Mouse (Mus musculus) urinary bladder, adult 2 months (tissue): ENCODE data around the gene H2-Oa. TPM values are rescaled to one million over a fixed set of nuclear protein-coding genes. Genes with fewer than 3 reads are reported as not detected.
"Not testable (repeated sequence)": the region's sequence is repeated elsewhere in the genome, so short reads cannot be mapped to it uniquely, and the experiment has no call there.

Source experiments
- DNase-seq: peaks from one replicate; pipeline ENCODE4 v3.0.0; 2022; ENCODE audit warnings: low spot score
- polyA plus RNA-seq: library from polyadenylated mRNA; depleted of rRNA; stranded (reverse); fragments of >200 nt; gene quantifications from 2 replicates; pipeline ENCODE4 v1.2.3, GENCODE M21; 2012; rRNA removed

Gene H2-Oa
- polyA plus RNA-seq, 1 experiment = 2.1 TPM

DNA sequence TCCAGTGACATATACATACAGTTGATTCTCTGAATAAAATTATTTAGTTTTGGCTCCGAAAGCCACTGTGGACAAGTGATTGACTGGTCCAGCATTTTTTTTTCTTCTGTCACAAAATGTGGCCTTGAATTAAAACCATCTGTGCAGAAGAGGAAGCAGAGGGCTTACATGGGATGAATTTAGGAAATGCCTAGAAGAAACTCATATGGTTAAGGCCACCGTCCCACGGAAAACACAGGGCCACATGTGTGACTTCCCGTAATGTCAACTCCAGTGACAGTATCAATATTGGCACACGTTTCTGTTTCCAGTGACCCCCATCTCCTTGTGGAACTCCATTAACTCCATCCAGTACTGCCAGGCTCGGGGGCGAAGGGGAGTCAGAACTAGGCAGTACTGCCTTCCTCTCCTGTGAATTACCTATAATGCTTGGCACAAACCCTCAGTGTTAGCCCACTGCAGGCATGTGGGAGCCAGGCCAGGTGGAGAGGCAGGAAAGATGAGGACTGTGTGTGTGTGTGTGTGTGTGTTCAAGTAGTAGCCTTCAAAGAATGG, 50.4 kb downstream of the H2-Oa start:
- DNase-seq = no peak

GRCm38 (mm10) chr17:34143033-34143432, 50.9 kb downstream of the H2-Oa start, which contains the start of gene H2-DMb2:
H2-DMb2 (plus strand) TSS chr17:34143307.
- no peak for DNase-seq

- no peak for DNase-seq
Observed at GRCm38 (mm10) chr17:34143461-34143860, 51.3 kb downstream of the H2-Oa start.

DNA sequence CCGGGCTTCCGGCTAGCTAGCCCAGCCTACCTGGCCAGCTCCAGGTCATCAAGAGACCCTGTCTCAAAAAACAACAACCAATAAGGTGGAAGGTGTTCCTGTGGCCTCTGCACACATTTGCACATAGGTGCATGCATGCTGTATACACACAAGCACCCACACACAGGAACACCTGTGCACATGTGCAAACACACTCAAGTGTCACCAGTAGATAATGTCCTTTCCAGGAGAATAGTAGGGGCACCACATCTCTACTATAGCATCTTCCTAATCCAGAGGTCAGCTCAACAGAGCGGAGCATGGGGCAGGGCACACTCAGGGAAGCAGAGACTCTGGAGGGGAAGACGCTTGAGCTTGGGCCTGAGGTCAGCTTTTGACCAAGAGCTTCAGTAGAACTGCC, 52.1 kb downstream of the H2-Oa start:
- DNase-seq = not testable (repeated sequence)

Other genes with a start within 250 kb of the H2-Oa start
- 21.4 and 21.5 TPM in 2 replicates for gene Cd320, start 249.2 kb upstream of the H2-Oa start, polyA plus RNA-seq
- gene Gm7029, start 218.5 kb upstream of the H2-Oa start, polyA plus RNA-seq = not detected in 2 replicates
- 2.2 and 3.3 TPM in 2 replicates for gene Kifc1, start 201.7 kb upstream of the H2-Oa start, polyA plus RNA-seq
- gene Platr17, start 187.2 kb upstream of the H2-Oa start, polyA plus RNA-seq = 0.14 and 0.15 TPM in 2 replicates
- gene Daxx, start 182.9 kb upstream of the H2-Oa start, polyA plus RNA-seq = 28.1 and 31.0 TPM in 2 replicates
- 84.7 and 122 TPM in 2 replicates for gene Tapbp, start 176.4 kb upstream of the H2-Oa start, polyA plus RNA-seq
- gene Zbtb22, start 176.4 kb upstream of the H2-Oa start, polyA plus RNA-seq = 20.1 and 23.1 TPM in 2 replicates
- gene Rgl2, start 162.8 kb upstream of the H2-Oa start, polyA plus RNA-seq = 132 and 164 TPM in 2 replicates
- gene Pfdn6, start 152.0 kb upstream of the H2-Oa start, polyA plus RNA-seq = 86.5 and 87.2 TPM in 2 replicates
- gene Wdr46, start 151.7 kb upstream of the H2-Oa start, polyA plus RNA-seq = 15.8 and 17.2 TPM in 2 replicates
- 7.7 TPM in 2 replicates for gene B3galt4, start 140.9 kb upstream of the H2-Oa start, polyA plus RNA-seq
- gene Vps52, start 136.5 kb upstream of the H2-Oa start, polyA plus RNA-seq = 39.3 and 39.7 TPM in 2 replicates
- 1,060 and 1,160 TPM in 2 replicates for gene Rps18, start 136.3 kb upstream of the H2-Oa start, polyA plus RNA-seq
- 987 and 1,071 TPM in 2 replicates for gene H2-K1, start 92.0 kb upstream of the H2-Oa start, polyA plus RNA-seq
- gene Ring1, start 67.7 kb upstream of the H2-Oa start, polyA plus RNA-seq = 46.1 and 76.8 TPM in 2 replicates
- gene H2-Ke6, start 64.3 kb upstream of the H2-Oa start, polyA plus RNA-seq = 86.6 and 112 TPM in 2 replicates
- 106 and 110 TPM in 2 replicates for gene Slc39a7, start 60.7 kb upstream of the H2-Oa start, polyA plus RNA-seq
- 47.7 and 53.1 TPM in 2 replicates for gene Rxrb, start 60.5 kb upstream of the H2-Oa start, polyA plus RNA-seq
- 0.99 and 1.8 TPM in 2 replicates for gene Col11a2, start 52.9 kb upstream of the H2-Oa start, polyA plus RNA-seq
- gene H2-DMa, start 27.2 kb downstream of the H2-Oa start, polyA plus RNA-seq = 30.0 and 31.9 TPM in 2 replicates
- 135 and 154 TPM in 2 replicates for gene Brd2, start 30.3 kb downstream of the H2-Oa start, polyA plus RNA-seq
- 4.1 and 4.9 TPM in 2 replicates for gene H2-DMb2, start 51.0 kb downstream of the H2-Oa start, polyA plus RNA-seq
- gene H2-DMb1, start 60.7 kb downstream of the H2-Oa start, polyA plus RNA-seq = 22.4 and 22.8 TPM in 2 replicates
- gene Tap1, start 95.2 kb downstream of the H2-Oa start, polyA plus RNA-seq = 29.5 and 40.1 TPM in 2 replicates
- 34.7 and 37.4 TPM in 2 replicates for gene Psmb9, start 95.4 kb downstream of the H2-Oa start, polyA plus RNA-seq
- gene Psmb8, start 105.4 kb downstream of the H2-Oa start, polyA plus RNA-seq = 81.2 and 88.3 TPM in 2 replicates
- 37.9 and 42.4 TPM in 2 replicates for gene Tap2, start 111.2 kb downstream of the H2-Oa start, polyA plus RNA-seq
- gene H2-Ob, start 146.6 kb downstream of the H2-Oa start, polyA plus RNA-seq = 2.7 and 5.0 TPM in 2 replicates
- 251 and 267 TPM in 2 replicates for gene H2-Ab1, start 165.3 kb downstream of the H2-Oa start, polyA plus RNA-seq
- 281 and 288 TPM in 2 replicates for gene H2-Aa, start 195.5 kb downstream of the H2-Oa start, polyA plus RNA-seq
- gene H2-Eb1, start 213.5 kb downstream of the H2-Oa start, polyA plus RNA-seq = 248 and 252 TPM in 2 replicates
- 0.09 and 0.18 TPM in 2 replicates for gene H2-Eb2, start 233.3 kb downstream of the H2-Oa start, polyA plus RNA-seq